Mouse (Mus musculus): Measurements from ENCODE around the gene Ranbp10. TPM values are rescaled to one million over a fixed set of nuclear protein-coding genes. Genes with fewer than 3 reads are reported as not detected.

Gene Ranbp10
- polyA plus RNA-seq, 1 experiment, result 23.9 TPM

- no peak for TF ChIP-seq GATA1 (IDR thresholded peaks at IDR 0.05; ENCODE audit: low read length)
Observed at GRCm38 (mm10) chr8:105851651-105852143, 24.5 kb upstream of the Ranbp10 start.

- TF ChIP-seq GATA1 (IDR thresholded peaks at IDR 0.05; ENCODE audit: low read length), result no peak
Observed at GRCm38 (mm10) chr8:105850611-105851010, 23.5 kb upstream of the Ranbp10 start.

GRCm38 (mm10) chr8:105850014-105850413 is 22.9 kb upstream of the Ranbp10 start:
- TF ChIP-seq GATA1 (IDR thresholded peaks at IDR 0.05; ENCODE audit: low read length), result no peak

GRCm38 (mm10) chr8:105846678-105847077 is 19.5 kb upstream of the Ranbp10 start:
- no peak for TF ChIP-seq GATA1 (IDR thresholded peaks at IDR 0.05; ENCODE audit: low read length)

GRCm38 (mm10) chr8:105839209-105839608 is 12.1 kb upstream of the Ranbp10 start:
- peak; percentile 7 for TF ChIP-seq GATA1 (IDR thresholded peaks at IDR 0.05; ENCODE audit: low read length)

GRCm38 (mm10) chr8:105836991-105837390 is 9.8 kb upstream of the Ranbp10 start:
- no peak for TF ChIP-seq GATA1 (IDR thresholded peaks at IDR 0.05; ENCODE audit: low read length)

- TF ChIP-seq GATA1 (IDR thresholded peaks at IDR 0.05; ENCODE audit: low read length), result no peak
Observed at GRCm38 (mm10) chr8:105835318-105835717, 8.2 kb upstream of the Ranbp10 start.

GRCm38 (mm10) chr8:105826379-105826778 is 771 bp downstream of the Ranbp10 start:
- no peak for TF ChIP-seq GATA1 (IDR thresholded peaks at IDR 0.05; ENCODE audit: low read length)

- no peak for TF ChIP-seq GATA1 (IDR thresholded peaks at IDR 0.05; ENCODE audit: low read length)
Observed at GRCm38 (mm10) chr8:105825506-105825905, 1.6 kb downstream of the Ranbp10 start.

- TF ChIP-seq GATA1 (IDR thresholded peaks at IDR 0.05; ENCODE audit: low read length), result peak; percentile 99
Observed at GRCm38 (mm10) chr8:105820925-105821324, 6.2 kb downstream of the Ranbp10 start.

- no peak for TF ChIP-seq GATA1 (IDR thresholded peaks at IDR 0.05; ENCODE audit: low read length)
Observed at GRCm38 (mm10) chr8:105819659-105820058, 7.5 kb downstream of the Ranbp10 start.

GRCm38 (mm10) chr8:105813241-105813640 is 13.9 kb downstream of the Ranbp10 start:
- TF ChIP-seq GATA1 (IDR thresholded peaks at IDR 0.05; ENCODE audit: low read length), result no peak

GRCm38 (mm10) chr8:105812511-105812910 is 14.6 kb downstream of the Ranbp10 start:
- no peak for TF ChIP-seq GATA1 (IDR thresholded peaks at IDR 0.05; ENCODE audit: low read length)

- TF ChIP-seq GATA1 (IDR thresholded peaks at IDR 0.05; ENCODE audit: low read length), result no peak
Observed at GRCm38 (mm10) chr8:105811543-105811942, 15.6 kb downstream of the Ranbp10 start.

- peak; percentile 40 for TF ChIP-seq GATA1 (IDR thresholded peaks at IDR 0.05; ENCODE audit: low read length)
Observed at GRCm38 (mm10) chr8:105811061-105811460, 16.1 kb downstream of the Ranbp10 start.

GRCm38 (mm10) chr8:105810245-105810786 is 16.8 kb downstream of the Ranbp10 start:
- TF ChIP-seq GATA1 (IDR thresholded peaks at IDR 0.05; ENCODE audit: low read length), result peak; percentile 7

- no peak for TF ChIP-seq GATA1 (IDR thresholded peaks at IDR 0.05; ENCODE audit: low read length)
Observed at GRCm38 (mm10) chr8:105808480-105808879, 18.7 kb downstream of the Ranbp10 start.

GRCm38 (mm10) chr8:105807766-105808165 is 19.4 kb downstream of the Ranbp10 start:
- no peak for TF ChIP-seq GATA1 (IDR thresholded peaks at IDR 0.05; ENCODE audit: low read length)
